Mouse (Mus musculus): ENCODE measurements around the gene Efnb2.

Efnb2 gene

GRCm38 (mm10) chr8:8661103-8661758, at the start of gene Efnb2:
Efnb2 (minus strand) TSS chr8:8661242.
- peak; percentile 75 for DNase-seq (ENCODE audit: low spot score)

DNA sequence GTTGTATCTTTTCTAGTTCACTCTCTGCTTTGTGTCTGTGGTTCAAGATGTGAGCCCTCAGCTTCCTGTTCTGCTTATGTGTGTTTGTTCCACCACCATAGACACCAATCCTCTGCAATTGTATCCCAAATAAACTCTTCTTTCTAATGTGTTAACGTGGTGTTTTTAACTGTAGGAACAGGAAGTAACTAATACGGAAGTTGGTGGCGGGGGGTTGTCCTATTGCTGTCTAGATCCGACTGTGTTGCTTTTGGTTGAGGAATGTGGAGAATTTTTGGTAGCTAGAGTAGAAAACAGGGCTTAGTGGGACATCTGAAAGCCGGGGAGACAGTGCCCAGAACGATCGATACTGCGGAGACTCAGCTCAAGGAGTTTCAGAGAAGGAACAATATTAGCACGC, 43.8 kb upstream of the Efnb2 start:
- no peak for DNase-seq (ENCODE audit: low spot score)

DNA sequence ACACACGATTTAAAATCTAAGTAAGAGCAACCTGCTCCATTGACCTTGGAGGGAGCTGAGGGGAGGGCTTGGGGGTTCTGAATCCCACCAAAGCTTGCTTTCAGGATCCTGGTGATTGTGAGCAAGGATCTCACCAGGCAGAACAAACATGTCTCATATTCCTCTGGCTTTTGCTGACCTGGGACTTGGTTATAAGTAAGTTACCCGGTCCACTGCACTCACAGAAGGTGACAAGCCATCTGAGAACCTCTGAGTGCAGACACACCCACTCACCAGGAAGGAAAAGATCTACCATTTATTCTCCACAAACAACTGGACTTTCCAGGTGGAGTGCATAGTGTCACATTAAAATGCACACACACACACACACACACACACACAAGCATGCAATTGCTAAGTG, 42.6 kb upstream of the Efnb2 start:
- DNase-seq (ENCODE audit: low spot score) = no peak

- no peak for DNase-seq (ENCODE audit: low spot score)
These were observed 39.8 kb upstream of the Efnb2 start for GRCm38 (mm10) chr8:8700821-8701220.

GRCm38 (mm10) chr8:8700229-8700628, 39.2 kb upstream of the Efnb2 start:
- no peak for DNase-seq (ENCODE audit: low spot score)

- DNase-seq (ENCODE audit: low spot score) = peak; percentile 89
These were observed 29.4 kb upstream of the Efnb2 start, which contains the start of gene Arglu1 for GRCm38 (mm10) chr8:8690146-8691092. Arglu1 (minus strand) TSS chr8:8690521.

DNA sequence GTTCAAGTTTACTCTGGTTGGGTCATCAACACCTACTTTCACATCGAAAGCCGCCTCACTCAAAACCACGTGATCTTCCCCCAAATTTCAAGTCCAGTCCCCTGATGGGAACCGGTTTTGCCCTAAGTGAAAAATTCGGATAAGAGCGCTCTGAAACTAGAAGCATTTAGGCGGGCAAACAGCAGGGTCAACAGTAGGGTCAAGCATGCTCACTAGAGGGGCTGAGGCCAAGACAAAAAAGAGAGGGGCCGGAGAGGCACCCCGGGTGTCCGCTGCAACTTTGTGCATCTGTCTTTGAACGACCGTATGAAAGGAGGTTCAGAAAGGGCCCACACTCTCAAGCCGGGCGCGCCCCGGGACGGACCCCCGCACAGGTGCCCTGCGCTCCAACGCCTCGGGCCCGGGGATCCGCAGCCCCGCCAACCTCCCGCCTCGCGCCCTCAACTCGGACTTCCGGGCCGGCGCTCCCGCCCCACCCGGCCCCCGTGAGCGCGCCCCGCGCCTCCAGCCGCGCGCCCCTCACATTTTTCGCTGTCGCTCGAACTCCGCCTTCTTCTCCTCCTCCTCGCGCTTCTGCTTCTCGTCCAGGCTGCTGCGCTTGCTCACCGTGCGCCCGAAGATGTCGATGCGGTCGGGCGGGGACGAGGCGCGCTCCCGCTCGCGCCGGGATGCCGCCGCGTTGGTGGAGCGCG, 28.6 kb upstream of the Efnb2 start:
- DNase-seq (ENCODE audit: low spot score) = no peak

GRCm38 (mm10) chr8:8688823-8689453, 27.9 kb upstream of the Efnb2 start:
- DNase-seq (ENCODE audit: low spot score) = no peak

DNA sequence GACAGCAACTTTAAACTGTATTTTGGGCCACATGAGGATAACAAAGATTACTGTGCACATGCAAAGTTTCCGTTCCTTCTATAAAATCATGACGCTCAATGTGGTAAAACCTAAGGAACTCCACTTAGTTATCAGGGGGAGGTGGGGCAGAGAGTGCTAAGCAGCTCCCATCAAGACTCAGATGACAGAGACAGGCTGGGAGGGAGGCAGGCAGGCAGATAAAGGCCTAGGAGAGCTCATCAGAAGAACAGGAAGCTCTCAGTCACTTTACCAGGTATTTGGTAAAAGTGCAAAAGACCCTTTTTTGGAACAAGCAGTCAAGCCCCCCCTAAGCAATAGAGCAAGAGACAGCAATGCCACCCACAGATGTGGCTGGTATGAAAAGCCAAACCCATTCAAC, 24.5 kb upstream of the Efnb2 start:
- no peak for DNase-seq (ENCODE audit: low spot score)

DNA sequence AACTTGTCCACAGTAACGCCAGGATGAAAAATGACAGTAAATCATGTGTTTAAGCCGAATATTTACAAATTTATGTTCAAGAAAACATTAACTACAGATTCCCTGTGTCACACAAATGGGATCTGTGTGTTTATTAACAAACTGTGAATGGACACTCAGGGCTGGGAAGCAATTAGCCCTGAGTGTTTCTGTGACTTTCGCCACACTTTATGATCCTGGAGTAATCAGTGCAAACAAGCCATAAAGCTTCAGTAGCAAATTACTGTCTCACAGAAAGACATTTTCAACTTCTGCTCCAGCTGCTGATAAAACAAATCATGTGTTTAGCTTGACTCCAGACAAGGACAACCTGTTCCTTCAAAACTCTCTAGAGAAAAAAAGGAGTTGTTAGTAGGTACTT, 21.7 kb upstream of the Efnb2 start:
- DNase-seq (ENCODE audit: low spot score) = no peak

GRCm38 (mm10) chr8:8678236-8678635, 17.2 kb upstream of the Efnb2 start:
- no peak for DNase-seq (ENCODE audit: low spot score)

- DNase-seq (ENCODE audit: low spot score) = no peak
These were observed 13.8 kb upstream of the Efnb2 start for GRCm38 (mm10) chr8:8674864-8675263.

- peak; percentile 83 for DNase-seq (ENCODE audit: low spot score)
These were observed 707 bp upstream of the Efnb2 start for GRCm38 (mm10) chr8:8661759-8662138.

DNA sequence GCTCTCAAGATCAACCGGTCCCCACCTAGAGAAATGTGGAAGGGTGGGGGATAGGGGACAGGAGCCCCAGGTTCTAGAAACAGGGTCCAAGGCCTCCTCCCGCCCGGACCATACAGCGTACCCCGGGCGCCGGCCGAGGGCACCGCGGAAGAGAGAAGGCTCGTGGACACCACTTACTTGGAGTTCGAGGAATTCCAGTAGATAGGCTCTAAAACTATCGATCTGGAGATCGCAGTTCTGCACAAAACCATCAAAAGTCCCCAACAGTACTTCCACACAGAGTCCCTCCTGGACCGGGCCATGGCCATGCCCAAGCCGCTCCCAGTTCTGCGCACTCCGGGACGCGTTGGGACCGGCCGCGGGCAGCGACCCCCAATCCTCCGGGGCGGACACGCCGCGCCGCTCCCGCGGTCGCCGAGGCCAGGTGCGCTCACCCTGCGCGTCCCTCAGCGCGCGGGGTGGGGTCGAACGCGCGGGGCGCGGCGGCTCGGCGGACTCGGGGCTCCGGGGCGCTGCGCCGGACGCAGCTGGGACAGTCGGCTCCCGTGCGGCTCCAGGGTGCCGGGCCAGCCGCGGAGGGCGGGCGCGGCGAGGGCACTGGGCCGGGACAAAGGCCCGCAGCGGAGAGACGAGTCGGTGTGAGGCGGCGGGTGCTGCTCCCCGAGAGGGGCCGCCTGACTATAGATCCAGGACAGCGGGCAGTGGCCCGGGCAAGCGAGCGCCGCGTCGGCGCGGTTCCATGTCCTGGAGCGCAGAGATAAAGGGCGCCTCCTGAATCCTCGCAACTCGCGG, 539 bp downstream of the Efnb2 start:
- DNase-seq (ENCODE audit: low spot score) = no peak

DNA sequence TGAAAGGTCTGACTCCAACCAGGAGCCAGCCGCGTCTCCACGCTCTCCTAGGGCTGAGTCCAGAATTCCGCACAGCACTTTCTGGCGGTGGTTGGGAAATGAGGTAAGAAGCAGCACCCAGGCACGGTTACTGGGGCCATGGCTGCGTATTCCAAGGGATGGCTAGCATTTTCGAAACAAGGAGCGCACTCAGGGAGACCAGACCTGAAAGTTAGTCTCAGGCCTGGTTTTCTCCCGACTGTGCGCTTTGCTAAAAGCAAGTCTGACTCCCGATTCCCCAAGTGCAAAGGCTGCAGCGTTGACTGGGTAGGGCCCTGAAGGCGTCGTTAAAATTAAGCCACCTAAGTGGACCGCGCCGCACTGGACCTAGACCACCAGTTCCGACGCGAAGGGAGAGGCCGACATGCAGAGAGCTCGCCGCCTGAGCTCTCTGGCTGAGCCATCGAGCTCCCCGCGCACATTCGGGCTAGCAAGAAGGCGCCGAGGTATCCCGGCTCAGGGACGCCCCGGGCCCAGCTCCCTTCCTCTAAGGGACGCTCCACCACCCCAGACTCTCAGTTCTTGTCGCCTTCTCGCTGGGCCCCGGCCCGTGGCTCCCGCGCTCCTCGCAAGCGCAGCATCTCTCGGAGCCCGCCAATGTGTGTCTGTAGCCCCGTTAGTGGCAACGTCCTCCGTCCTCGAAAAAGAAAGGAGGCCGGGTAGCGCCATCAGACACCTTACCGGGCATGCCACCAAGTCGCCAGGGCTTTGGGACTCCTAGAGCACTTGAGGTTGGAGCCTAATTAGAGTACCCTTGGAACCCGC, 1.3 kb downstream of the Efnb2 start:
- DNase-seq (ENCODE audit: low spot score) = no peak

DNA sequence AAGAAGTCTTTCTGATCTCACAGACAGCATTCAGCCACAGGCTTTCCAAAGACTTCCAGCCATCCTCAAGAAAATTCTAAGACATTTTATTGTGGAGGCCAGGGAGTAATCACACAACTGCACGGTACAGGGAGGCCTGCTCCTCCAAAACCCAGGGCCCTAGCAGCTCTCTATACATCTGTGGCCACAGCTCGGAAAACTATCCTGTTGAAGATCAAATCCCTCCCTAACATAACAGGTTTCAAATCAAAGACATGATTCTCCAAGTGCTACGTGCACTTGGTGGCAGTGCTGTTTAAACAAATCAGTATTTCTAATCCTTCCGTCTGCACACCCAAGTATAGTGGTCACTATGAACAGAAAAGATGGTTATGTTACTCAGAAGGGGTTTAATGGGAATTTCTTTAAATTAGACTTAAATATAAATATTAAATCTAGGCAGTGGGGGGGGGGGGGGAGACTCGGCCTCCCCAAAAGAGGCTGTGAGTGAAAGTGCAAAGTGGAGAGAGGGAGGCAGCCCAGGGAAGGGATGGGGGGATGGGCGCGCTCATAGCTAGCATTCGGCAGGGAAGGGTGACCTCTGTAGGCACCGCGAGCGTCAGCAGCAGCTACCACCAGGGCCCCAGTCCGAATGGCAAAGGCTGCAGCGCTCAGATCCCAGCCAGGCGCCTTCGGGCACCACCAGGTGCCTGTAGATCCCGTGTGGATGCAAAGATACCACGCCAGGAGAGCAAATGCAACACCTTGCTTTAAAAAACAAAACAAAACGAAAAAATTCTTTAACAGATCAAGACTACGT, 2.4 kb downstream of the Efnb2 start:
- no peak for DNase-seq (ENCODE audit: low spot score)

DNA sequence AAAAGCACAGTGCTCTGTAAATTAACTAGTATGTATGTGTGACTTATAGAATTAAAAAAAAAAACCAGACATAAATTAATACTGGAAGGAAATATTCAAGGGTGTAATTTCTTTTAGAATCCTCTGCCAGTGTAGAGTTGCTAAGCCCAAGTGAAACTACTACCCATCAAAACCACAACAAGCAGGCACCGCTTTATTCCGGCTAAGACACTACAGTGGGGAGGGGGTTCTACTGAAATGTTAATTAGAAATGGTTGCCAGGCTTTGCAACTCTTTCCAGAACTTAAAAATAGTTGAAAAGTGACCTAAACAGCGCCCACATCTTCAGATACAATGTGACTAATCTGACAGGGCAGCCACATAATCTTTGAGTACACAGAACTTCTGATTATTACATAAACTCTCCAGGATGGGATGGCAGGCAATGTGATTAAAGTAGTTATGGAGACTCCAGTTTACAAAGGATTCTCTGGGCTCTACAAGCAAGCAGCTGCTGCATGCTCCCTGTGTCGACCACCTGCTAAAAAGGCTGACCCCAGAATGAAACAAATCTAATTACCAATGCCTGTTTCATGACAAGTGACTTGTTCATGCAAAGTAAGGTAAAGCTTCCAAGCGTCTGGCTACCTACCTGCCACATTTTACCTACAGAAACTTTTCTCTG, 3.2 kb downstream of the Efnb2 start:
- no peak for DNase-seq (ENCODE audit: low spot score)

GRCm38 (mm10) chr8:8656578-8657441, 4.2 kb downstream of the Efnb2 start:
- DNase-seq (ENCODE audit: low spot score) = no peak

Data from c-Kit-positive CD71-positive TER-119-positive erythroid progenitor cells, embryonic 14.5 days (primary cell).